Mouse (Mus musculus) lung, postnatal 0 days (tissue): ENCODE measurements at regions not wholly inside any gene's neighbourhood (a gene's known extent, or its start where the extent isn't known, plus 50 kb on each side); places are given as distances from the start of the nearest gene placed in this dataset.
A peak's percentile ranks its signal among the peaks of the same experiment; 100 is the strongest.

Experiments
- ATAC-seq: fragments of 200-750 bp; cut with Nextera tagmentation; 2 replicates; pipeline ENCODE4 v1.8.0; 2017; ENCODE audit warnings: moderate library complexity
- DNase-seq: peaks from one replicate; pipeline ENCODE4 v3.0.0-alpha.2; 2016; ENCODE audit warnings: low spot score
- H3K27ac ChIP-seq: fragments of 300-500 bp; sonication (generic); 2 replicates; pipeline ENCODE4 v1.5.1; 2014; ENCODE audit warnings: antibody characterized with exemption, mild to moderate bottlenecking, low read length, mixed read lengths
- H3K27me3 ChIP-seq: fragments of 300-500 bp; sonication (generic); replicated peaks from 2 replicates; pipeline ENCODE4 v1.6.1; 2014; ENCODE audit warnings: low read length, mixed read lengths; ENCODE audit not compliant: insufficient read depth
- H3K36me3 ChIP-seq: fragments of 300-500 bp; sonication (generic); 2 replicates; pipeline ENCODE4 v1.6.1; 2014; ENCODE audit warnings: low read length, mixed read lengths; ENCODE audit not compliant: insufficient read depth
- H3K4me1 ChIP-seq: fragments of 300-500 bp; sonication (generic); 2 replicates; pipeline ENCODE4 v1.6.1; 2014; ENCODE audit warnings: antibody characterized with exemption, low read depth, low read length, mixed read lengths; ENCODE audit not compliant: insufficient read depth
- H3K4me2 ChIP-seq: fragments of 300-500 bp; sonication (generic); replicated peaks from 2 replicates; pipeline ENCODE4 v1.6.1; 2014; ENCODE audit warnings: low read depth, mild to moderate bottlenecking, low read length, moderate library complexity, mixed read lengths
- H3K4me3 ChIP-seq: fragments of 300-500 bp; sonication (generic); 2 replicates; pipeline ENCODE4 v1.5.1; 2014; ENCODE audit warnings: low read depth, low read length
- H3K9ac ChIP-seq: fragments of 300-500 bp; sonication (generic); replicated peaks from 2 replicates; pipeline ENCODE4 v1.6.1; 2014; ENCODE audit warnings: low read depth, mild to moderate bottlenecking
- H3K9me3 ChIP-seq: fragments of 300-500 bp; sonication (generic); 2 replicates; pipeline ENCODE4 v1.6.1; 2016; ENCODE audit warnings: low read length, mixed read lengths
- CTCF ChIP-seq: IDR thresholded peaks from 2 replicates; pipeline ENCODE4 v1.5.1; 2016; ENCODE audit warnings: antibody characterized with exemption, mild to moderate bottlenecking
- EP300 ChIP-seq: IDR thresholded peaks from 2 replicates; pipeline ENCODE4 v1.6.1; 2016; ENCODE audit warnings: antibody characterized with exemption, mild to moderate bottlenecking, control low read depth
- WGBS: fragments of 180-500 bp; shearing (Covaris S2); extraction: QIAGEN DNeasy Blood & Tissue Kit; methylation state at CpG from one replicate; pipeline ENCODE4 v1.1.7; 2014; 5-methylcytosine and 5-hydroxymethylcytosine counted together

DNA sequence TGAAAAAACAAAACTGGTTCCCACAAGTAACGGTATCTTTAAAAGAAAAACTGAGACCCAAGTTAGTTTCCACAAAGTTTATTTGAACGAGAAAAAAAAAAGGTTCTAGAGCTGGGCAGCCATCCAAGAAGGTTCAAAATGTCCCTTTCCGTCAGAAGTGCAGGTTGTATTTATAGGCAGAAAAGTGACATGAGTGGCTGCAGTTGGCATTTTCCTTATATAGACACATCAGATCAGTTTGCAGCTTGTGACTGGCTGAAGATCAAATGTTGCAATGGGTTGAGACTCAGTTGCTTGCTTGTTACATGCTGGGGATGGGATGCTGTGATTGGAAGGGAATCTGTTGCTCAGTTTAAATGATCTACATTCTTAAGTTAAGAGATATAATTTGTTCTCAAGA, 80.7 kb upstream of the Pde3a start:
- H3K9me3 ChIP-seq: no peaks in the 10 kb centered on the region
- TF ChIP-seq EP300 (no peak), CTCF (no peak)
- H3K27me3 ChIP-seq: no peaks in the 10 kb centered on the region
- 9% methylated on average over 3 of the region's 3 CpGs for WGBS
- H3K27ac ChIP-seq: no peak overlapping the region
- no peak overlapping the region for H3K4me2 ChIP-seq
- DNase-seq (peak; percentile 64), ATAC-seq (no peak)
- no peak overlapping the region for H3K4me3 ChIP-seq
- peaks cover 3% of the 10 kb centered on the region; the same call in 1 of the 2 replicates for H3K4me1 ChIP-seq
- no peaks in the 10 kb centered on the region for H3K36me3 ChIP-seq
- H3K9ac ChIP-seq: no peak overlapping the region

DNA sequence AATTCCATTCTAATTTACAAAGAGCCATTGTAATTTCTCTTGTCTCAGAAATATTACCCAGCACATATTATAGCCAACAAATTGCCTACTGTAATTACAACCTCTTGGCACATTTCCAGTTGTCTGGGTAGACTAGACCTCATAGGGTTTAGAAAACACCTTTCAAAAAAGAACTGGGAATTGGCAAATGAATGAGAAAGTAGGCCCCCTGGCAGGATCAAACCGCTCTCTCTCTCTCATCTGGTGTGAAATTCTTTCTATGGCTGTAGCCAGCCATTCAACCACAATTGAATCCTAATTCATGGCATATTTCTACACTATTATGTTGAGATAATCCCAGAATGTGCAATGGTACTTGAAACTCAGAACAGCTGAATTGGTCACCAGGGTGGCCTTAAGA, 65.3 kb upstream of the Pde3a start:
- no peak for ATAC-seq
- Histone ChIP-seq H3K4me1 (no peaks in the 10 kb centered on the region), H3K27ac (no peak overlapping the region), H3K9me3 (no peaks in the 10 kb centered on the region), H3K36me3 (no peaks in the 10 kb centered on the region), H3K9ac (no peak overlapping the region), H3K4me3 (no peak overlapping the region), H3K27me3 (no peaks in the 10 kb centered on the region), H3K4me2 (no peak overlapping the region)
- 84% methylated on average over 1 of the region's 1 CpGs for WGBS
- no peak for DNase-seq
- TF ChIP-seq CTCF (no peak), EP300 (no peak)

DNA sequence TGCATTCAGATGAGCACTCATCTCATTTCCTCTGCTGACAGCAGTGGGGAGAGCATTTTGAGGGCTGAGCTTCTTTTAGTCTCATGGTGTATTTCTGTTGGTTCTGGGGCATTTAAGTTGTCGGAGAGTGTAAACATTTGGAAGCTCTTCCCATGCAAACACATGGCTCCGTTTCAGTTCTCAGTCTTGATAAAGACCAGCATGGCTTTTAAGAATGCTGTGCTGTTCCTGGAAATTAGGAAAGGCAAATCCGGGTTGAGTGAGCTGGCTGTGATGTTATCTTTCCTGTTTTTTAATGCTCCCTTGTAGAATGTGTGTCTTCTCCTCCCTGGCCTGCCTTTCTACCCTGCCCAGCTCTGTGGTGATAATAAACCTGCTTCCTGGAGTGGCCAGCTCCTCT, 61.0 kb upstream of the Pde3a start:
- 21% methylated on average over 3 of the region's 3 CpGs for whole genome bisulfite sequencing
- no peaks in the 10 kb centered on the region for H3K9me3 ChIP-seq
- TF ChIP-seq EP300 (no peak), CTCF (no peak)

GRCm38 (mm10) chr6:141189093-141189492, 60.0 kb upstream of the Pde3a start:
- H3K27me3 ChIP-seq: no peaks in the 10 kb centered on the region
- H3K27ac ChIP-seq: no peak overlapping the region
- H3K36me3 ChIP-seq: no peaks in the 10 kb centered on the region
- TF ChIP-seq EP300 (no peak), CTCF (no peak)
- no peak overlapping the region for H3K9ac ChIP-seq
- H3K4me1 ChIP-seq: no peaks in the 10 kb centered on the region
- H3K9me3 ChIP-seq: no peaks in the 10 kb centered on the region
- no peak overlapping the region for H3K4me3 ChIP-seq
- no peak for ATAC-seq
- WGBS: 78% methylated on average over 5 of the region's 5 CpGs
- DNase-seq: no peak
- no peak overlapping the region for H3K4me2 ChIP-seq

More for the DNA sequence above, 61.0 kb upstream of the Pde3a start:
- H3K4me2 ChIP-seq: no peak overlapping the region
- H3K4me3 ChIP-seq: no peak overlapping the region
- no peaks in the 10 kb centered on the region for H3K27me3 ChIP-seq
- DNase-seq: no peak
- H3K9ac ChIP-seq: no peak overlapping the region
- no peaks in the 10 kb centered on the region for H3K4me1 ChIP-seq
- no peak overlapping the region for H3K27ac ChIP-seq
- ATAC-seq: no peak
- H3K36me3 ChIP-seq: no peaks in the 10 kb centered on the region

- Histone ChIP-seq H3K9ac (no peak overlapping the region), H3K9me3 (no peaks in the 10 kb centered on the region), H3K4me2 (no peak overlapping the region), H3K36me3 (no peaks in the 10 kb centered on the region), H3K27me3 (no peaks in the 10 kb centered on the region), H3K27ac (no peak overlapping the region), H3K4me3 (no peak overlapping the region), H3K4me1 (no peaks in the 10 kb centered on the region)
- TF ChIP-seq CTCF (no peak), EP300 (no peak)
- 88% methylated on average over 3 of the region's 3 CpGs for WGBS
- DNase-seq (no peak), ATAC-seq (no peak)
These were observed 59.4 kb upstream of the Pde3a start for GRCm38 (mm10) chr6:141189701-141190100.

DNA sequence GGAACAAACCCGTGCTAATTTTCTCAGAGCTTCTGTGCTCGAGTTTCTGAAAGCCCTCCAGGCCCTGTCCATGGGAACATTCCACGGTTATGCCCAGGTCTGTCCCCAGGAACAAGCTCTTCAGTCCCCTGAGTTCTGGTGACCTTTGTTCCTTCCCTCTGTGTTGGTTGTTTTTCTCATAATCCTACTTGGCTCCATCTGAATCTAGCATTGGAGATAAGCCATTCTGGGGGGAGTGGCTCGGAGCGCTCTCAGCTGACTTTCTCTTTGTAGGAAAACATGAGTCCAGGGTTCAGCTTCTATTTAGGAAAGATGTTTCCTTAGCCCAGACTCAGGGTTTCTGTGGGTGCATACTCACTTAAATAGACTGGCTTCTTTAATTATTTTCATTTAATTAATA, 58.7 kb upstream of the Pde3a start:
- H3K4me3 ChIP-seq: no peak overlapping the region
- H3K9me3 ChIP-seq: no peaks in the 10 kb centered on the region
- H3K4me2 ChIP-seq: no peak overlapping the region
- TF ChIP-seq EP300: no peak
- 77% methylated on average over 5 of the region's 5 CpGs for WGBS
- no peaks in the 10 kb centered on the region for H3K27me3 ChIP-seq
- no peak overlapping the region for H3K9ac ChIP-seq
- H3K36me3 ChIP-seq: no peaks in the 10 kb centered on the region
- DNase-seq: no peak
- no peak overlapping the region for H3K27ac ChIP-seq
- ATAC-seq: no peak
- no peaks in the 10 kb centered on the region for H3K4me1 ChIP-seq

DNA sequence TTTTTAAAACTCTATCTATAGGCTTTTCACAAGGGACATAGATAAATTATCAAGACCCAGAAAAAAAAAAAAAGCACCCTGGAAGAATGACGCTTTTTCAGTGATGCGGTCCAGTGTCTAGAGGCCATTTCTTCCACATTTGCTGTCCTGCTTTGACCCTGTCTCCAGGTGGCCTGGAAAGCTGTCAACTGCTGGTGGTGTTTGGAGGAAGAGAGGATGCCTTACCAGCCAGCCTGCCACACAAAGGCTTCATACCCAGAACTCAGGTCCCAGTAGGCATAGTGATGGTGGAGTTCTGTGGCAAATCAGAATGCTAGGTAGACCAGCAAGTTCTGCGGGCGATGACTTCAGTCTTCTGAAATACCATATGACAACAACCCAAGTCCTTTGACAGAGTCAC, 51.6 kb upstream of the Pde3a start:
- 96% methylated on average over 4 of the region's 4 CpGs for WGBS
- no peaks in the 10 kb centered on the region for H3K4me1 ChIP-seq
- no peak for ATAC-seq

More for the DNA sequence above, 51.6 kb upstream of the Pde3a start:
- no peaks in the 10 kb centered on the region for H3K36me3 ChIP-seq
- DNase-seq: no peak
- no peak overlapping the region for H3K27ac ChIP-seq
- TF ChIP-seq CTCF: no peak
- no peak for TF ChIP-seq EP300
- H3K27me3 ChIP-seq: no peaks in the 10 kb centered on the region
- H3K4me2 ChIP-seq: no peak overlapping the region
- H3K9ac ChIP-seq: no peak overlapping the region
- H3K9me3 ChIP-seq: no peaks in the 10 kb centered on the region
- H3K4me3 ChIP-seq: no peak overlapping the region
